Mouse (Mus musculus) cerebellum, adult 9-11 months (tissue): Measurements from ENCODE around the gene Acp2.
A peak's percentile ranks its signal among the peaks of the same experiment; 100 is the strongest.

Experiments
- DNase-seq: peaks from one replicate; pipeline ENCODE4 v3.0.0; 2022

Gene Acp2

GRCm38 (mm10) chr2:91256256-91257125 is 53.8 kb downstream of the Acp2 start:
- DNase-seq: peak; percentile 83

DNA sequence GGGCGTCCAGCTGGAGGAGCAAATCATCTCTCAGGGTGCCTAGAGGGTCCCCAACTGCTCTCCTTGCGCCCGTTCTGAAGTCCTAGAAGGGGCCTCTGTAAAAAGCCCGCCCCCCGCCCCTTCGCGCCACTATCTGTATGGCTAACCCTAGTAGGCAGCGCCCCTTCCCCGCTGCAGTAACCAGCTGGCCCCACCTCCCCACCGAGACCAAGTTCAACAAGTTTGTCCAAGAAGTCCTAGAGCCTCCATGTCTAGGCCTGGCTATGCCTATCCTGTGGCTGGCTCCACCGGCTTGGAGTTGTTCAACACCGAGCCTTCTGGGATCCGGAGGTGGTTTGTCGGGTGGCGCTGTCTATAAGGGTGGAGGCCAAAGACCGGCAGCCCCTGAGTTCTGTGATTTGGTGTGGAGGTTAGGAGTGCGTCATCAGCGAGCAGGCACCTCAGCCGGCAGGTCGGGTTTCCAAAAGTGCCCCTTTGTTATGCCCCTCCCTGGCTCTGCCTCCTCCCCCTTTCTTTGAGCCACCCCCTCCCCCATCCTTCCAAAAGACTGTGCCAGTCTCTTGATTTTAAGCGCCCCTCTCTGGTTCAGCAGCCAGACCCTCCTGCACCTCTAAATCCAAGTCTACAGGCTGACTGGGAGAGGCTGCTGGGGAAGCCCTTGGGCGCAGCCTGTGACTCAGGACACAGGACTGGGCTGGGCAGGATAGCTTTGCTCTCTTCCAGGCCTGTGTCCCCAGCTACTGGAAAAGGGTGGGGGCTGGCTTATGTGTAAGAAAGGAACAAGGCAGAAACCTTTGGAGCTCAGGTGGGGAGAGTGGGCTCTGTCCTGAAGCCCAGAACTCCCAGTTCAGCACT is 54.7 kb downstream of the Acp2 start:
- DNase-seq: peak; percentile 74

DNA sequence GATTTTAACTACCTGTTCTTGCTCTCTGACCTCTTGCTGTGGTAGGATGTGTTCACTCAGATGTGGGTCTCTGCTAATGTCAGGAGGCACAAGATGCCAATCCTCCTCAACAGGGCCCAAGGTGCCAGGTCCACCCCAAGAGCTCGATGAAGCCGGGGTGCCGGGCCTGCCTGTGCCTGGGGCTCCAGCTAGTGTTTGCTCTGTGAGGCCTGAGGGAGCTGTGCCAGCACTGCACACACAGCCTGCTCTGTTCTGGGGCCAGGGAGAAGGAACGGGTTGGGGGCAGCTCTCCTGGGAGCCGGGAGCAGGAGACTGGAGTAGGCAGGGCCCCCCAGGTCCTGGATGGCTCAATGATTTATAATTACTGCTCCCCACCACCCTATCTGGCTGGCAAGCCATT is 55.4 kb downstream of the Acp2 start:
- DNase-seq: peak; percentile 74

GRCm38 (mm10) chr2:91258830-91259229 is 56.1 kb downstream of the Acp2 start:
- no peak for DNase-seq

DNA sequence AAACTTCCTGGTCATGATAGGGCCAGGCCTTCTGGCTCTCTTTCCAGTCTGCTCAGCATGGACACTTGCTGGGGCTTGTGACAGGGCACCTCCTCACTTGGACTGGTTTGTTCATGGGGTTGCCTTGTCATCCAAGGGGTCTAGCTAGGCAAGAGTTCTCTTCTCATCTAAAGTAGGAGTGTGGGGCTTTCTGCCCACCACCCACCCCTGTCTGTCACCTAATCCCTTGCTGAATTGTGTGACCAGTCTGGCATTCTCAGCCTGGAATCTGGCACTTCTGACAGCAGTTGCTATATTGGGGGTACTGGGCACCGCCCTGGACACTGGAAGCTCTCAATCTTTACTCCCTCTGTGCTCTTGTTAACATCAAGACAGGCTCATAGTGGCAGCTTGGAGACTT is 56.8 kb downstream of the Acp2 start:
- DNase-seq: no peak
